Mouse (Mus musculus) neural tube, embryonic 13.5 days (tissue): ENCODE measurements around the gene 2810004N23Rik. TPM values are rescaled to one million over a fixed set of nuclear protein-coding genes. Genes with fewer than 3 reads are reported as not detected.

Source experiments
- ATAC-seq: fragments of 200-750 bp; cut with Nextera tagmentation; 2 replicates; pipeline ENCODE4 v1.8.0; 2017; ENCODE audit warnings: low read depth, mild to moderate bottlenecking, moderate TSS enrichment, moderate library complexity
- H3K27ac ChIP-seq: fragments of 300-500 bp; sonication (generic); replicated peaks from 2 replicates; pipeline ENCODE4 v1.5.1; 2015; ENCODE audit warnings: moderate library complexity, mild to moderate bottlenecking, inconsistent platforms
- H3K27me3 ChIP-seq: fragments of 300-500 bp; sonication (generic); 2 replicates; pipeline ENCODE4 v1.6.1; 2015; ENCODE audit warnings: mild to moderate bottlenecking, inconsistent platforms
- H3K36me3 ChIP-seq: fragments of 300-500 bp; sonication (generic); 2 replicates; pipeline ENCODE4 v1.6.1; 2015; ENCODE audit warnings: mild to moderate bottlenecking, inconsistent platforms
- H3K4me1 ChIP-seq: fragments of 300-500 bp; sonication (generic); replicated peaks from 2 replicates; pipeline ENCODE4 v1.6.1; 2015; ENCODE audit warnings: inconsistent platforms
- H3K4me2 ChIP-seq: fragments of 300-500 bp; sonication (generic); 2 replicates; pipeline ENCODE4 v1.6.1; 2015; ENCODE audit warnings: inconsistent platforms, mild to moderate bottlenecking, moderate library complexity
- H3K4me3 ChIP-seq: fragments of 300-500 bp; sonication (generic); 2 replicates; pipeline ENCODE4 v1.5.1; 2015; ENCODE audit warnings: mild to moderate bottlenecking, inconsistent platforms
- H3K9ac ChIP-seq: fragments of 300-500 bp; sonication (generic); 2 replicates; pipeline ENCODE4 v1.6.1; 2015; ENCODE audit warnings: moderate library complexity, mild to moderate bottlenecking, inconsistent platforms
- H3K9me3 ChIP-seq: fragments of 300-500 bp; sonication (generic); 2 replicates; pipeline ENCODE4 v1.6.1; 2016; ENCODE audit warnings: inconsistent platforms
- WGBS: fragments of 180-500 bp; shearing (Covaris S2); methylation state at CpG from one replicate; pipeline ENCODE4 v1.1.7; 2015; 5-methylcytosine and 5-hydroxymethylcytosine counted together
- polyA plus RNA-seq: library from polyadenylated mRNA; unstranded; fragments of >200 nt; fragmentation: Nextera tagmentation; extraction: Ambion mirVana; gene quantifications from 2 replicates; pipeline ENCODE4 v1.2.1, GENCODE M21; 2015

The 2810004N23Rik gene
- polyA plus RNA-seq, 1 experiment from 2014 or later: 27.2 TPM

GRCm38 (mm10) chr8:124792708-124793107 lies 70.2 kb downstream of the 2810004N23Rik start, which contains the start of gene Trim67:
Trim67 (plus strand) TSS chr8:124793092.
- Histone ChIP-seq H3K4me1 (peaks cover 62% of the 10 kb centered on the region), H3K9ac (peak within 1 kb of the TSS; percentile 93), H3K27ac (peak within 1 kb of the TSS; percentile 98), H3K9me3 (no peaks in the 10 kb centered on the region), H3K4me2 (peak within 1 kb of the TSS; percentile 89), H3K4me3 (peak within 1 kb of the TSS; percentile 84), H3K36me3 (no peaks in the 10 kb centered on the region), H3K27me3 (peaks cover 29% of the 10 kb centered on the region)
- peak; percentile 94 for ATAC-seq
- WGBS: under 1% methylated on average over 39 of the region's 39 CpGs

- Histone ChIP-seq H3K27me3 (peaks cover 29% of the 10 kb centered on the region), H3K4me3 (peak overlapping the region; percentile 84), H3K9ac (peak overlapping the region; percentile 93), H3K4me2 (peak overlapping the region; percentile 89), H3K4me1 (peaks cover 57% of the 10 kb centered on the region), H3K9me3 (no peaks in the 10 kb centered on the region), H3K36me3 (no peaks in the 10 kb centered on the region), H3K27ac (peak overlapping the region; percentile 98)
- peak; percentile 41 for ATAC-seq
- WGBS: under 1% methylated on average over 32 of the region's 32 CpGs
Measured at GRCm38 (mm10) chr8:124792186-124792585, 70.7 kb downstream of the 2810004N23Rik start.

- ATAC-seq: no peak
- H3K36me3 ChIP-seq: no peaks in the 10 kb centered on the region
- H3K27ac ChIP-seq: peak overlapping the region; percentile 98
- H3K4me2 ChIP-seq: peak overlapping the region; percentile 89
- H3K9ac ChIP-seq: peak overlapping the region; percentile 93
- H3K27me3 ChIP-seq: peaks cover 27% of the 10 kb centered on the region
- H3K4me3 ChIP-seq: peak overlapping the region; percentile 84
- no peaks in the 10 kb centered on the region for H3K9me3 ChIP-seq
- H3K4me1 ChIP-seq: peaks cover 53% of the 10 kb centered on the region
- WGBS: 46% methylated on average over 4 of the region's 4 CpGs
Measured at GRCm38 (mm10) chr8:124791751-124792150, 71.2 kb downstream of the 2810004N23Rik start.

- no peaks in the 10 kb centered on the region for H3K36me3 ChIP-seq
- H3K27ac ChIP-seq: peak overlapping the region; percentile 98
- 74% methylated on average over 4 of the region's 4 CpGs for WGBS
- ATAC-seq: no peak
- H3K27me3 ChIP-seq: peaks cover 18% of the 10 kb centered on the region
- no peak overlapping the region for H3K4me3 ChIP-seq
- no peaks in the 10 kb centered on the region for H3K9me3 ChIP-seq
- H3K9ac ChIP-seq: no peak overlapping the region
- no peak overlapping the region for H3K4me2 ChIP-seq
- peaks cover 42% of the 10 kb centered on the region for H3K4me1 ChIP-seq
Measured at GRCm38 (mm10) chr8:124790676-124791075, 72.2 kb downstream of the 2810004N23Rik start.

Other genes starting within 250 kb of the 2810004N23Rik start
- 20.8 and 21.3 TPM in 2 replicates for gene 2310022B05Rik, start 199.8 kb downstream of the 2810004N23Rik start, polyA plus RNA-seq
- 60.4 and 62.6 TPM in 2 replicates for gene Ttc13, start 141.1 kb downstream of the 2810004N23Rik start, polyA plus RNA-seq
- 28.4 and 31.4 TPM in 2 replicates for gene Arv1, start 141.0 kb downstream of the 2810004N23Rik start, polyA plus RNA-seq
- 12.1 and 15.9 TPM in 2 replicates for gene Fam89a, start 111.3 kb downstream of the 2810004N23Rik start, polyA plus RNA-seq
- 21.1 TPM in 2 replicates for gene Trim67, start 70.0 kb downstream of the 2810004N23Rik start, polyA plus RNA-seq
- 80.4 and 82.9 TPM in 2 replicates for gene Gnpat, start 87 bp downstream of the 2810004N23Rik start, polyA plus RNA-seq
- 12.9 and 13.8 TPM in 2 replicates for gene Exoc8, start 34.6 kb upstream of the 2810004N23Rik start, polyA plus RNA-seq
- gene Sprtn, start 34.8 kb upstream of the 2810004N23Rik start, polyA plus RNA-seq: 8.5 and 11.4 TPM in 2 replicates
- gene Egln1, start 86.2 kb upstream of the 2810004N23Rik start, polyA plus RNA-seq: 15.7 and 18.0 TPM in 2 replicates
- 159 and 168 TPM in 2 replicates for gene Tsnax, start 149.9 kb upstream of the 2810004N23Rik start, polyA plus RNA-seq
- 1.6 and 2.1 TPM in 2 replicates for gene Disc1, start 191.1 kb upstream of the 2810004N23Rik start, polyA plus RNA-seq